Mouse (Mus musculus): ENCODE data around the gene Stra6l. TPM values are rescaled to one million over a fixed set of nuclear protein-coding genes. Genes with fewer than 3 reads are reported as not detected.

Stra6l gene
- polyA plus RNA-seq (2015; fragmentation: Nextera tagmentation; extraction: Ambion mirVana): 0.92 and 1.2 TPM in 2 replicates

GRCm38 (mm10) chr4:45848109-45848824, at the start of gene Stra6l:
Gene Stra6l, plus strand, starts transcription at chr4:45848664.
- Histone ChIP-seq H3K9ac (replicated peaks; ENCODE audit: low read length) (no peak within 1 kb of the TSS), H3K4me3 (ENCODE audit: low read length) (0 out of 2 replicates have a peak within 1 kb of the TSS, but pooled peaks have one; percentile 0), H3K27ac (ENCODE audit: low read length) (no peak within 1 kb of the TSS), H3K27me3 (ENCODE audit: insufficient read depth, low read length) (no peaks in the 10 kb centered on the region), H3K4me1 (ENCODE audit: insufficient read depth, low read length) (peaks cover 13% of the 10 kb centered on the region), H3K36me3 (ENCODE audit: insufficient read depth, low read length) (no peaks in the 10 kb centered on the region), H3K9me3 (ENCODE audit: low read length) (no peaks in the 10 kb centered on the region), H3K4me2 (replicated peaks; ENCODE audit: low read depth, low read length) (peak within 1 kb of the TSS; percentile 20; the same call in 1 of the 2 replicates)
- no peak for ATAC-seq (ENCODE audit: low FRiP score, low TSS enrichment)
- 12% methylated on average over 10 of the region's 10 CpGs for WGBS

- H3K9ac ChIP-seq (replicated peaks; ENCODE audit: low read length): peak within 1 kb of the TSS; percentile 66
- no peak within 1 kb of the TSS for H3K27ac ChIP-seq (ENCODE audit: low read length)
- peak within 1 kb of the TSS; percentile 50 for H3K4me3 ChIP-seq (ENCODE audit: low read length)
- peak within 1 kb of the TSS; percentile 88 for H3K4me2 ChIP-seq (replicated peaks; ENCODE audit: low read depth, low read length)
- ATAC-seq (ENCODE audit: low FRiP score, low TSS enrichment): peak; percentile 83
- H3K27me3 ChIP-seq (ENCODE audit: insufficient read depth, low read length): no peaks in the 10 kb centered on the region
- under 1% methylated on average over 26 of the region's 26 CpGs for WGBS
- H3K36me3 ChIP-seq (ENCODE audit: insufficient read depth, low read length): no peaks in the 10 kb centered on the region
- H3K9me3 ChIP-seq (ENCODE audit: low read length): no peaks in the 10 kb centered on the region
- peaks cover 14% of the 10 kb centered on the region for H3K4me1 ChIP-seq (ENCODE audit: insufficient read depth, low read length)
Observed at GRCm38 (mm10) chr4:45798964-45799363, 49.5 kb upstream of the Stra6l start, which contains the start of gene Aldh1b1. Gene Aldh1b1, plus strand, starts transcription at chr4:45799022.

GRCm38 (mm10) chr4:45799956-45800537, 48.4 kb upstream of the Stra6l start:
- Histone ChIP-seq H3K36me3 (ENCODE audit: insufficient read depth, low read length) (no peaks in the 10 kb centered on the region), H3K9me3 (ENCODE audit: low read length) (no peaks in the 10 kb centered on the region), H3K9ac (replicated peaks; ENCODE audit: low read length) (no peak overlapping the region), H3K4me3 (ENCODE audit: low read length) (no peak overlapping the region), H3K27me3 (ENCODE audit: insufficient read depth, low read length) (no peaks in the 10 kb centered on the region), H3K4me1 (ENCODE audit: insufficient read depth, low read length) (peaks cover 14% of the 10 kb centered on the region), H3K27ac (ENCODE audit: low read length) (no peak overlapping the region), H3K4me2 (replicated peaks; ENCODE audit: low read depth, low read length) (no peak overlapping the region; the same call in 1 of the 2 replicates)
- ATAC-seq (ENCODE audit: low FRiP score, low TSS enrichment): no peak
- WGBS: 20% methylated on average over 3 of the region's 3 CpGs

GRCm38 (mm10) chr4:45802900-45803299, 45.6 kb upstream of the Stra6l start:
- H3K9me3 ChIP-seq (ENCODE audit: low read length): no peaks in the 10 kb centered on the region
- H3K27me3 ChIP-seq (ENCODE audit: insufficient read depth, low read length): no peaks in the 10 kb centered on the region
- H3K4me3 ChIP-seq (ENCODE audit: low read length): no peak overlapping the region
- H3K9ac ChIP-seq (replicated peaks; ENCODE audit: low read length): no peak overlapping the region
- H3K4me1 ChIP-seq (ENCODE audit: insufficient read depth, low read length): peaks cover 5% of the 10 kb centered on the region
- no peaks in the 10 kb centered on the region for H3K36me3 ChIP-seq (ENCODE audit: insufficient read depth, low read length)
- no peak for ATAC-seq (ENCODE audit: low FRiP score, low TSS enrichment)
- H3K27ac ChIP-seq (ENCODE audit: low read length): no peak overlapping the region
- no peak overlapping the region for H3K4me2 ChIP-seq (replicated peaks; ENCODE audit: low read depth, low read length)
- WGBS: 94% methylated on average over 14 of the region's 14 CpGs

- no peak overlapping the region for H3K4me3 ChIP-seq (ENCODE audit: low read length)
- H3K9me3 ChIP-seq (ENCODE audit: low read length): no peaks in the 10 kb centered on the region
- no peaks in the 10 kb centered on the region for H3K4me1 ChIP-seq (ENCODE audit: insufficient read depth, low read length)
- 58% methylated on average over 7 of the region's 7 CpGs for WGBS
- no peaks in the 10 kb centered on the region for H3K36me3 ChIP-seq (ENCODE audit: insufficient read depth, low read length)
- no peak for ATAC-seq (ENCODE audit: low FRiP score, low TSS enrichment)
- no peak overlapping the region for H3K27ac ChIP-seq (ENCODE audit: low read length)
- H3K9ac ChIP-seq (replicated peaks; ENCODE audit: low read length): no peak overlapping the region
- no peaks in the 10 kb centered on the region; the same call in 1 of the 2 replicates for H3K27me3 ChIP-seq (ENCODE audit: insufficient read depth, low read length)
- H3K4me2 ChIP-seq (replicated peaks; ENCODE audit: low read depth, low read length): no peak overlapping the region
Observed at GRCm38 (mm10) chr4:45808034-45808433, 40.4 kb upstream of the Stra6l start.

- Histone ChIP-seq H3K27ac (ENCODE audit: low read length) (no peak overlapping the region), H3K4me1 (ENCODE audit: insufficient read depth, low read length) (no peaks in the 10 kb centered on the region), H3K9me3 (ENCODE audit: low read length) (no peaks in the 10 kb centered on the region), H3K4me3 (ENCODE audit: low read length) (no peak overlapping the region), H3K9ac (replicated peaks; ENCODE audit: low read length) (no peak overlapping the region), H3K27me3 (ENCODE audit: insufficient read depth, low read length) (no peaks in the 10 kb centered on the region; the same call in 1 of the 2 replicates), H3K36me3 (ENCODE audit: insufficient read depth, low read length) (no peaks in the 10 kb centered on the region), H3K4me2 (replicated peaks; ENCODE audit: low read depth, low read length) (no peak overlapping the region)
- WGBS: 21% methylated on average over 8 of the region's 8 CpGs
- no peak for ATAC-seq (ENCODE audit: low FRiP score, low TSS enrichment)
Observed at GRCm38 (mm10) chr4:45811250-45811649, 37.2 kb upstream of the Stra6l start.

GRCm38 (mm10) chr4:45815542-45815941, 32.9 kb upstream of the Stra6l start:
- peaks cover 16% of the 10 kb centered on the region for H3K4me1 ChIP-seq (ENCODE audit: insufficient read depth, low read length)
- 49% methylated on average over 7 of the region's 7 CpGs for WGBS
- H3K4me3 ChIP-seq (ENCODE audit: low read length): no peak overlapping the region
- no peaks in the 10 kb centered on the region for H3K36me3 ChIP-seq (ENCODE audit: insufficient read depth, low read length)
- ATAC-seq (ENCODE audit: low FRiP score, low TSS enrichment): no peak
- H3K9ac ChIP-seq (replicated peaks; ENCODE audit: low read length): no peak overlapping the region
- H3K27me3 ChIP-seq (ENCODE audit: insufficient read depth, low read length): no peaks in the 10 kb centered on the region; the same call in 1 of the 2 replicates
- H3K27ac ChIP-seq (ENCODE audit: low read length): no peak overlapping the region
- H3K9me3 ChIP-seq (ENCODE audit: low read length): no peaks in the 10 kb centered on the region
- no peak overlapping the region for H3K4me2 ChIP-seq (replicated peaks; ENCODE audit: low read depth, low read length)

- Histone ChIP-seq H3K4me2 (replicated peaks; ENCODE audit: low read depth, low read length) (peak overlapping the region; percentile 61), H3K4me3 (ENCODE audit: low read length) (no peak overlapping the region), H3K9me3 (ENCODE audit: low read length) (no peaks in the 10 kb centered on the region), H3K9ac (replicated peaks; ENCODE audit: low read length) (no peak overlapping the region), H3K36me3 (ENCODE audit: insufficient read depth, low read length) (no peaks in the 10 kb centered on the region), H3K4me1 (ENCODE audit: insufficient read depth, low read length) (peaks cover 16% of the 10 kb centered on the region), H3K27ac (ENCODE audit: low read length) (no peak overlapping the region), H3K27me3 (ENCODE audit: insufficient read depth, low read length) (peaks cover 13% of the 10 kb centered on the region)
- ATAC-seq (ENCODE audit: low FRiP score, low TSS enrichment): no peak; the same call in 1 of the 2 replicates
- WGBS: 22% methylated on average over 4 of the region's 4 CpGs
Observed at GRCm38 (mm10) chr4:45818814-45819207, 29.7 kb upstream of the Stra6l start.

GRCm38 (mm10) chr4:45819208-45819931, 29.1 kb upstream of the Stra6l start:
- peak overlapping the region; percentile 61 for H3K4me2 ChIP-seq (replicated peaks; ENCODE audit: low read depth, low read length)
- no peaks in the 10 kb centered on the region for H3K9me3 ChIP-seq (ENCODE audit: low read length)
- H3K27ac ChIP-seq (ENCODE audit: low read length): no peak overlapping the region
- peaks cover 18% of the 10 kb centered on the region for H3K27me3 ChIP-seq (ENCODE audit: insufficient read depth, low read length)
- H3K4me1 ChIP-seq (ENCODE audit: insufficient read depth, low read length): peaks cover 16% of the 10 kb centered on the region
- H3K9ac ChIP-seq (replicated peaks; ENCODE audit: low read length): 0 out of 2 replicates have a peak overlapping the region, but pooled peaks have one; percentile 0
- peak; percentile 72 for ATAC-seq (ENCODE audit: low FRiP score, low TSS enrichment)
- no peaks in the 10 kb centered on the region for H3K36me3 ChIP-seq (ENCODE audit: insufficient read depth, low read length)
- under 1% methylated on average over 17 of the region's 17 CpGs for WGBS
- H3K4me3 ChIP-seq (ENCODE audit: low read length): peak overlapping the region; percentile 39

All from kidney, embryonic 16.5 days (tissue).